11 mouse cellular contexts compared by ENCODE assay signal in the genomic region with DNA sequence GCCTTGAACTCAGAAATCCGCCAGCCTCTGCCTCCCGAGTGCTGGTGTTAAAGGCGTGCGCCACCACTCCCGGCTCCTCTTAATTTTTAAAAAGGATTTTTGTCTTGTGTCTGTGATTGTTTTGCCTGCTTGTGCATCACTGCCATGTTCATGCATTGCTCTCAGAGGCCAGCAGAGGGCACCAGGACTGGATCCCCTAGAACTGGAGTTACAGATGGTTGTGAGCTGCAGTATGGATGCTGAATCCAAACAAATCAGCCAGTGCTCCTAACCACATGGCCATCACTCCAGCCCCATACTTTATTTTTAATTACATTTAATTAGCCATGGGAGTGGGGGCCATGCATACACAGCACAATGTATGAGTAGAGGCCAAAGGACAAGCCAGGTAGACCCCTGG. TPM values are rescaled to one million over a fixed set of nuclear protein-coding genes. Genes with fewer than 3 reads are reported as not detected.
DNase-seq lines count a peak whose midpoint lies in the region; ATAC-seq and TF ChIP-seq lines count a peak whose summit lies in the region.
"Had no signal": no experiment of that assay in that cellular context is flagged by ENCODE, and none has a peak within 500 bp of the region (broad histone marks: within the 10 kb centered on the region; RNA-seq: fewer than 3 reads in every experiment).

No protein-coding gene starts in this region.

- no peaks in the 10 kb centered on the region for H3K27me3 ChIP-seq in heart, postnatal 0 days (ENCODE audit: control insufficient read depth, insufficient read depth, low read length)
- H3K27me3 ChIP-seq in heart, embryonic 10.5 days (ENCODE audit: insufficient read depth, poor library complexity, severe bottlenecking), result no peaks in the 10 kb centered on the region
- H3K27me3 ChIP-seq: embryonic facial prominence, embryonic 12.5 days; limb, embryonic 13.5 days had no signal

- DNase-seq in heart, postnatal 0 days (ENCODE audit: low spot score), result peak; percentile 21
- no peak for DNase-seq in heart, embryonic 10.5 days (ENCODE audit: low spot score)
- peak; percentile 33 for DNase-seq in CD4-positive helper T cell, adult 2 months (ENCODE audit: low read depth, low spot score)
- peak; percentile 65 for DNase-seq in adipocyte (ENCODE audit: low spot score)
- DNase-seq in forelimb bud, embryonic 11.5 days (ENCODE audit: low read depth, low spot score), result peak; percentile 52
- DNase-seq in layer of hippocampus, postnatal 10 days (ENCODE audit: low spot score in 2 of 2), result peak; percentile 60 to 67
- DNase-seq in mesoderm, embryonic 11.5 days (ENCODE audit: low read depth, low spot score), result peak; percentile 57
- DNase-seq in thymus, postnatal 25 days, result peak; percentile 44

- TF ChIP-seq CTCF in heart, postnatal 0 days (IDR thresholded peaks at IDR 0.05; ENCODE audit: low read depth), result peak; percentile 83

- H3K4me3 ChIP-seq in heart, postnatal 0 days (ENCODE audit: low read depth, low read length), result no peak overlapping the region
- no peak overlapping the region for H3K4me3 ChIP-seq in heart, embryonic 10.5 days
- H3K4me3 ChIP-seq: embryonic facial prominence, embryonic 12.5 days; limb, embryonic 13.5 days had no signal

- peaks cover 3% of the 10 kb centered on the region for H3K9me3 ChIP-seq in heart, postnatal 0 days (replicated peaks; ENCODE audit: control insufficient read depth, low read length)
- H3K9me3 ChIP-seq in heart, embryonic 10.5 days, result peaks cover 11% of the 10 kb centered on the region
- H3K9me3 ChIP-seq: embryonic facial prominence, embryonic 12.5 days; limb, embryonic 13.5 days had no signal

- TF ChIP-seq EP300 in heart, postnatal 0 days (IDR thresholded peaks at IDR 0.05; ENCODE audit: low read depth), result no peak

- no peaks in the 10 kb centered on the region for H3K4me1 ChIP-seq in heart, postnatal 0 days (ENCODE audit: control insufficient read depth, insufficient read depth)
- no peaks in the 10 kb centered on the region for H3K4me1 ChIP-seq in heart, embryonic 10.5 days
- H3K4me1 ChIP-seq: embryonic facial prominence, embryonic 12.5 days; limb, embryonic 13.5 days had no signal

- no peak overlapping the region for H3K9ac ChIP-seq in heart, postnatal 0 days (replicated peaks; ENCODE audit: low read depth, low read length)
- H3K9ac ChIP-seq: embryonic facial prominence, embryonic 12.5 days; limb, embryonic 13.5 days had no signal

- H3K4me2 ChIP-seq in heart, postnatal 0 days (ENCODE audit: low read depth, low read length), result no peak overlapping the region
- H3K4me2 ChIP-seq: embryonic facial prominence, embryonic 12.5 days; limb, embryonic 13.5 days had no signal

- no peak overlapping the region for H3K27ac ChIP-seq in heart, postnatal 0 days (ENCODE audit: low read depth)
- H3K27ac ChIP-seq in heart, embryonic 10.5 days, result no peak overlapping the region
- H3K27ac ChIP-seq: embryonic facial prominence, embryonic 12.5 days; limb, embryonic 13.5 days had no signal

- no peak for ATAC-seq in heart, postnatal 0 days (ENCODE audit: insufficient read depth, low read depth)

- WGBS in heart, postnatal 0 days, result 29% methylated on average over 5 of the region's 5 CpGs
- 51% methylated on average over 5 of the region's 5 CpGs for WGBS in heart, embryonic 10.5 days

- H3K36me3 ChIP-seq in heart, postnatal 0 days (replicated peaks; ENCODE audit: control insufficient read depth, insufficient read depth, low read length), result no peaks in the 10 kb centered on the region
- H3K36me3 ChIP-seq in heart, embryonic 10.5 days, result 0 out of 2 replicates have a peak, but pooled peaks cover 5% of the 10 kb centered on the region
- H3K36me3 ChIP-seq: embryonic facial prominence, embryonic 12.5 days; limb, embryonic 13.5 days had no signal

RNA-seq across cellular contexts. Expression of a gene that starts 6.4 kb away (rescaled TPM):
- total RNA-seq in heart, postnatal 0 days (2014; rRNA removed; ENCODE audit: low replicate concordance), result not detected in 2 replicates
- polyA plus RNA-seq in heart, postnatal 0 days (2015; fragmentation: Nextera tagmentation; extraction: Ambion mirVana), result 0.47 TPM in 1 of 2 replicates, not detected in the other
- not detected in 2 replicates for polyA plus RNA-seq in heart, embryonic 10.5 days (2016; fragmentation: Nextera tagmentation; extraction: Ambion mirVana)
- total RNA-seq in layer of hippocampus, postnatal 10 days (2021), result not detected
- polyA plus RNA-seq: embryonic facial prominence, embryonic 12.5 days; limb, embryonic 13.5 days; stomach, embryonic 14.5 days had no signal

RNA-seq across cellular contexts. Expression of a gene that starts 12.7 kb away (rescaled TPM):
- total RNA-seq in heart, postnatal 0 days (2014; rRNA removed; ENCODE audit: low replicate concordance), result 17.6 and 39.4 TPM in 2 replicates
- polyA plus RNA-seq in heart, postnatal 0 days (2015; fragmentation: Nextera tagmentation; extraction: Ambion mirVana), result 9.0 and 9.5 TPM in 2 replicates
- polyA plus RNA-seq in heart, embryonic 10.5 days (2016; fragmentation: Nextera tagmentation; extraction: Ambion mirVana), result 14.9 and 15.1 TPM in 2 replicates
- total RNA-seq in layer of hippocampus, postnatal 10 days (2021), result 10 to 100 TPM; 14.6 to 15.8 TPM

RNA-seq across cellular contexts. Expression of a gene that starts 13.4 kb away (rescaled TPM):
- 42.0 and 58.6 TPM in 2 replicates for total RNA-seq in heart, postnatal 0 days (2014; rRNA removed; ENCODE audit: low replicate concordance)
- polyA plus RNA-seq in heart, postnatal 0 days (2015; fragmentation: Nextera tagmentation; extraction: Ambion mirVana), result 28.6 and 30.9 TPM in 2 replicates
- 43.0 and 49.9 TPM in 2 replicates for polyA plus RNA-seq in heart, embryonic 10.5 days (2016; fragmentation: Nextera tagmentation; extraction: Ambion mirVana)
- total RNA-seq in layer of hippocampus, postnatal 10 days (2021), result 10 to 100 TPM; 47.0 to 49.1 TPM

RNA-seq across cellular contexts. Expression of a gene that starts 13.6 kb away (rescaled TPM):
- total RNA-seq in heart, postnatal 0 days (2014; rRNA removed; ENCODE audit: low replicate concordance), result 3.0 and 6.3 TPM in 2 replicates
- polyA plus RNA-seq in heart, postnatal 0 days (2015; fragmentation: Nextera tagmentation; extraction: Ambion mirVana), result 4.5 TPM in 2 replicates
- 8.1 and 8.3 TPM in 2 replicates for polyA plus RNA-seq in heart, embryonic 10.5 days (2016; fragmentation: Nextera tagmentation; extraction: Ambion mirVana)
- 1 to 10 TPM; 3.5 to 3.7 TPM for total RNA-seq in layer of hippocampus, postnatal 10 days (2021)

RNA-seq across cellular contexts. Expression of a gene that starts 15.0 kb away (rescaled TPM):
- not detected in 2 replicates for total RNA-seq in heart, postnatal 0 days (2014; rRNA removed; ENCODE audit: low replicate concordance)
- polyA plus RNA-seq in heart, postnatal 0 days (2015; fragmentation: Nextera tagmentation; extraction: Ambion mirVana), result 1.6 TPM in 1 of 2 replicates, not detected in the other
- not detected in 2 replicates for polyA plus RNA-seq in heart, embryonic 10.5 days (2016; fragmentation: Nextera tagmentation; extraction: Ambion mirVana)
- not detected for total RNA-seq in layer of hippocampus, postnatal 10 days (2021)
- polyA plus RNA-seq: embryonic facial prominence, embryonic 12.5 days; limb, embryonic 13.5 days; stomach, embryonic 14.5 days had no signal
